ENCODE assay signal across 15 mouse cellular contexts in genomic region chr2:168627829-168628770, GRCm38 (mm10). TPM values are rescaled to one million over a fixed set of nuclear protein-coding genes. Genes with fewer than 3 reads are reported as not detected.
DNase-seq lines count a peak whose midpoint lies in the region; ATAC-seq and TF ChIP-seq lines count a peak whose summit lies in the region.
"Had no signal": no experiment of that assay in that cellular context is flagged by ENCODE, and none has a peak within 500 bp of the region (broad histone marks: within the 10 kb centered on the region; RNA-seq: fewer than 3 reads in every experiment).

No protein-coding gene starts in this region.

- H3K4me2 ChIP-seq in embryonic facial prominence, embryonic 15.5 days (replicated peaks): no peak overlapping the region
- peak overlapping the region; percentile 46 for H3K4me2 ChIP-seq in myocyte (ENCODE audit: low read depth)
- H3K4me2 ChIP-seq: heart, embryonic 13.5 days; liver, embryonic 15.5 days; neural tube, embryonic 12.5 days had no signal

- intact Hi-C loops in gastrocnemius, adult 2 months (cut with DNase I): loop anchor here (1.0 to 5.0 kb wide), 3 partner anchors 36 to 159 kb away; no protein-coding TSS in a partner anchor
- intact Hi-C loops in gastrocnemius, postnatal 14 days (cut with DNase I; ENCODE audit: low total_unique reads): no loop called here

- H3K27me3 ChIP-seq in embryonic facial prominence, embryonic 15.5 days: no peaks in the 10 kb centered on the region
- H3K27me3 ChIP-seq in myocyte (ENCODE audit: control insufficient read depth, insufficient read depth, insufficient read length): no peaks in the 10 kb centered on the region
- no peaks in the 10 kb centered on the region for H3K27me3 ChIP-seq in kidney, adult 2 months (replicated peaks; ENCODE audit: control insufficient read depth, insufficient read depth, low read length)
- H3K27me3 ChIP-seq: liver, embryonic 15.5 days; neural tube, embryonic 12.5 days had no signal

- WGBS in lung, adult 2 months: 56% methylated on average over 20 of the region's 20 CpGs
- WGBS in embryonic facial prominence, embryonic 15.5 days: 39% methylated on average over 20 of the region's 20 CpGs
- WGBS in kidney, adult 2 months: 68% methylated on average over 20 of the region's 20 CpGs

- no peak overlapping the region for H3ac ChIP-seq in myocyte (ENCODE audit: control insufficient read depth, insufficient read length)

- TF ChIP-seq CTCF in gastrocnemius, adult 2 months (IDR thresholded peaks at IDR 0.05): no peak
- no peak for TF ChIP-seq CTCF in lung, adult 2 months (IDR thresholded peaks at IDR 0.05; ENCODE audit: insufficient read depth, low read length)
- no peak for TF ChIP-seq CTCF in kidney, adult 2 months (conservative IDR thresholded peaks at IDR 0.05; ENCODE audit: insufficient read depth, insufficient read length, low read depth, low read length)

- no peak for TF ChIP-seq POLR2A in lung, adult 2 months (IDR thresholded peaks at IDR 0.05; ENCODE audit: borderline replicate concordance, extremely low read depth, low read depth, low read length)
- TF ChIP-seq POLR2A in myocyte (IDR thresholded peaks at IDR 0.05; ENCODE audit: insufficient read length, low read depth): no peak
- no peak for TF ChIP-seq POLR2A in kidney, adult 2 months (IDR thresholded peaks at IDR 0.05; ENCODE audit: low read depth, low read length)

- H3K27ac ChIP-seq in gastrocnemius, adult 2 months: peak overlapping the region; percentile 82
- H3K27ac ChIP-seq in embryonic facial prominence, embryonic 15.5 days (replicated peaks): peak overlapping the region; percentile 65
- no peak overlapping the region for H3K27ac ChIP-seq in kidney, adult 2 months (ENCODE audit: insufficient read depth, low read depth, low read length)
- H3K27ac ChIP-seq: forebrain, embryonic 10.5 days; heart, embryonic 13.5 days; hindbrain, embryonic 10.5 days; liver, embryonic 15.5 days; neural tube, embryonic 12.5 days had no signal

- no peaks in the 10 kb centered on the region for H3K9me3 ChIP-seq in embryonic facial prominence, embryonic 15.5 days (replicated peaks)
- H3K9me3 ChIP-seq: liver, embryonic 15.5 days had no signal

- 0 out of 2 replicates have a peak, but pooled peaks cover 6% of the 10 kb centered on the region for H3K36me3 ChIP-seq in embryonic facial prominence, embryonic 15.5 days
- H3K36me3 ChIP-seq in myocyte (ENCODE audit: control insufficient read depth, insufficient read depth): no peaks in the 10 kb centered on the region
- no peaks in the 10 kb centered on the region for H3K36me3 ChIP-seq in kidney, adult 2 months (ENCODE audit: control insufficient read depth, insufficient read depth, low read length)
- H3K36me3 ChIP-seq: forebrain, embryonic 10.5 days; heart, embryonic 13.5 days; hindbrain, embryonic 10.5 days; liver, embryonic 15.5 days had no signal

- no peak for ATAC-seq in embryonic facial prominence, embryonic 15.5 days (ENCODE audit: insufficient number of reproducible peaks, low FRiP score, low TSS enrichment, low read depth)
- ATAC-seq: midbrain, embryonic 16.5 days had no signal

- no peak overlapping the region for H3K9ac ChIP-seq in embryonic facial prominence, embryonic 15.5 days
- H3K9ac ChIP-seq: heart, embryonic 13.5 days; liver, embryonic 15.5 days; neural tube, embryonic 12.5 days had no signal

- no peaks in the 10 kb centered on the region for H3K79me2 ChIP-seq in myocyte (ENCODE audit: control insufficient read depth, insufficient read depth)

- DNase-seq in gastrocnemius, adult 2 months: peak; percentile 59
- no peak for DNase-seq in gastrocnemius, postnatal 14 days
- peak; percentile 19 for DNase-seq in lung, adult 2 months
- no peak for DNase-seq in lung, postnatal 4 days
- DNase-seq in ovary, postnatal 10 days (ENCODE audit: low spot score): no peak
- no peak for DNase-seq in kidney, adult 2 months

- H3K4me3 ChIP-seq in gastrocnemius, adult 2 months: peak overlapping the region; percentile 49
- no peak overlapping the region for H3K4me3 ChIP-seq in lung, adult 2 months (replicated peaks; ENCODE audit: extremely low read depth, low read depth, low read length)
- H3K4me3 ChIP-seq in embryonic facial prominence, embryonic 15.5 days (replicated peaks): no peak overlapping the region
- no peak overlapping the region for H3K4me3 ChIP-seq in myocyte
- H3K4me3 ChIP-seq in kidney, adult 2 months (ENCODE audit: insufficient read depth, low read depth, low read length): no peak overlapping the region
- H3K4me3 ChIP-seq: forebrain, embryonic 10.5 days; heart, embryonic 13.5 days; hindbrain, embryonic 10.5 days; liver, embryonic 15.5 days; megakaryocyte, embryonic 14.5 days; neural tube, embryonic 12.5 days had no signal

- H3K4me1 ChIP-seq in lung, adult 2 months (ENCODE audit: control insufficient read depth, insufficient read depth, low read length): no peaks in the 10 kb centered on the region
- H3K4me1 ChIP-seq in embryonic facial prominence, embryonic 15.5 days: peaks cover 33% of the 10 kb centered on the region
- no peaks in the 10 kb centered on the region for H3K4me1 ChIP-seq in kidney, adult 2 months (ENCODE audit: control insufficient read depth, insufficient read depth, low read length)

TF ChIP-seq in myocyte, 11 proteins besides CTCF, POLR2A, EP300 and RAD21:
- TF ChIP-seq USF1 (IDR thresholded peaks at IDR 0.05; ENCODE audit: low read depth) (no peak), CEBPB (IDR thresholded peaks at IDR 0.05; ENCODE audit: insufficient read depth, poor library complexity, severe bottlenecking) (peak; percentile 49; the same call in 1 of the 2 replicates), MAX (IDR thresholded peaks at IDR 0.05; ENCODE audit: low read depth) (no peak), TCF12 (IDR thresholded peaks at IDR 0.05; ENCODE audit: insufficient read depth, poor library complexity, severe bottlenecking) (no peak), MYOD1 (IDR thresholded peaks at IDR 0.05; ENCODE audit: control insufficient read depth in 1 of 3, insufficient read length in 2 of 3, low read depth in 2 of 3) (no peak)

RNA-seq across cellular contexts. Expression of gene Nfatc2, which starts 26.6 kb away (rescaled TPM):
- 1 to 10 TPM; 7.1 to 9.1 TPM for total RNA-seq in gastrocnemius, adult 2 months (2021)
- 1 to 10 TPM; 6.5 to 7.5 TPM for total RNA-seq in gastrocnemius, postnatal 14 days (2021)
- 2.5 and 3.2 TPM in 2 replicates for polyA plus RNA-seq in lung, adult 2 months (2012; rRNA removed)
- polyA plus RNA-seq in embryonic facial prominence, embryonic 15.5 days (2015; fragmentation: Nextera tagmentation; extraction: Ambion mirVana): 5.8 and 6.9 TPM in 2 replicates
- 0.55 TPM for polyA plus RNA-seq in myocyte (2012; fragmentation: generic; extraction: Trizol)
- polyA plus RNA-seq in kidney, adult 2 months (2012; rRNA removed): 2.9 and 3.4 TPM in 2 replicates

Comparison
In these comparisons a context has a peak if more than half of its experiments do, and no peak if none do; other contexts are left out.
1. DNase-seq: peak in gastrocnemius, adult 2 months (single experiment) and lung, adult 2 months (single experiment); none in gastrocnemius, postnatal 14 days (single experiment), lung, postnatal 4 days (0 of 2), ovary, postnatal 10 days (single experiment) and kidney, adult 2 months (single experiment).